Mouse (Mus musculus) megakaryocyte, adult 5-6 weeks (primary cell): ENCODE measurements around the gene Mat2a. TPM values are rescaled to one million over a fixed set of nuclear protein-coding genes. Genes with fewer than 3 reads are reported as not detected.

ENCODE experiments used
- ATAC-seq: 2 replicates; pipeline ENCODE4 v1.8.0; 2016; ENCODE audit warnings: mild to moderate bottlenecking, inconsistent platforms; ENCODE audit not compliant: poor library complexity, severe bottlenecking
- total RNA-seq, 2 experiments: library from RNA; stranded (forward) in 1 of 2; stranded (reverse) in 1 of 2; fragments of 153-499, 151-499 nt in 1 of 2; fragments of 221-1000, 200-1000 nt in 1 of 2; gene quantifications; 2 replicates each; pipeline versions ENCODE4 v1.2.3 to v1.2.4; 2015 to 2017

The Mat2a gene
- total RNA-seq, 2 experiments from 2014 or later: 95.4 to 183 TPM

- no peak for ATAC-seq
Observed at GRCm38 (mm10) chr6:72385258-72385657, 54.1 kb downstream of the Mat2a start.

GRCm38 (mm10) chr6:72383952-72384351 is 55.4 kb downstream of the Mat2a start:
- ATAC-seq: no peak

- no peak for ATAC-seq
Observed at GRCm38 (mm10) chr6:72383142-72383820, 56.1 kb downstream of the Mat2a start.

Other genes starting within 250 kb of the Mat2a start
- 0.22 TPM in 1 of 2 replicates, not detected in the other for gene Atoh8, start 204.0 kb downstream of the Mat2a start, total RNA-seq (2015)
- 0.51 TPM in 1 of 2 replicates, not detected in the other for gene Atoh8, start 204.0 kb downstream of the Mat2a start, total RNA-seq (2017)
- gene Sftpb, start 134.9 kb downstream of the Mat2a start, total RNA-seq (2015): 0.60 TPM in 1 of 2 replicates, not detected in the other
- gene Sftpb, start 134.9 kb downstream of the Mat2a start, total RNA-seq (2017): not detected in 2 replicates
- 36.8 and 42.1 TPM in 2 replicates for gene Usp39, start 94.4 kb downstream of the Mat2a start, total RNA-seq (2015)
- gene Usp39, start 94.4 kb downstream of the Mat2a start, total RNA-seq (2017): 71.7 and 77.1 TPM in 2 replicates
- 34.0 and 40.5 TPM in 2 replicates for gene 0610030E20Rik, start 92.2 kb downstream of the Mat2a start, total RNA-seq (2015)
- gene 0610030E20Rik, start 92.2 kb downstream of the Mat2a start, total RNA-seq (2017): 26.7 and 30.7 TPM in 2 replicates
- 0.20 and 2.3 TPM in 2 replicates for gene Tmem150a, start 84.1 kb downstream of the Mat2a start, total RNA-seq (2015)
- 0.26 and 0.45 TPM in 2 replicates for gene Tmem150a, start 84.1 kb downstream of the Mat2a start, total RNA-seq (2017)
- gene Rnf181, start 72.6 kb downstream of the Mat2a start, total RNA-seq (2015): 69.3 and 70.0 TPM in 2 replicates
- 49.5 and 52.1 TPM in 2 replicates for gene Rnf181, start 72.6 kb downstream of the Mat2a start, total RNA-seq (2017)
- gene Vamp5, start 59.1 kb downstream of the Mat2a start, total RNA-seq (2015): 15.4 and 20.0 TPM in 2 replicates
- 6.5 and 12.4 TPM in 2 replicates for gene Vamp5, start 59.1 kb downstream of the Mat2a start, total RNA-seq (2017)
- 219 and 236 TPM in 2 replicates for gene Vamp8, start 48.9 kb downstream of the Mat2a start, total RNA-seq (2015)
- 199 and 241 TPM in 2 replicates for gene Vamp8, start 48.9 kb downstream of the Mat2a start, total RNA-seq (2017)
- 5.6 and 7.8 TPM in 2 replicates for gene Ggcx, start 25.2 kb downstream of the Mat2a start, total RNA-seq (2015)
- gene Ggcx, start 25.2 kb downstream of the Mat2a start, total RNA-seq (2017): 6.0 and 8.3 TPM in 2 replicates
- 0.25 TPM in 1 of 2 replicates, not detected in the other for gene Sh2d6, start 82.1 kb upstream of the Mat2a start, total RNA-seq (2015)
- 0.18 TPM in 1 of 2 replicates, not detected in the other for gene Sh2d6, start 82.1 kb upstream of the Mat2a start, total RNA-seq (2017)
- gene Capg, start 104.8 kb upstream of the Mat2a start, total RNA-seq (2015): 164 and 167 TPM in 2 replicates
- gene Capg, start 104.8 kb upstream of the Mat2a start, total RNA-seq (2017): 341 and 407 TPM in 2 replicates
- 6.4 and 7.0 TPM in 2 replicates for gene Elmod3, start 158.9 kb upstream of the Mat2a start, total RNA-seq (2015)
- gene Elmod3, start 158.9 kb upstream of the Mat2a start, total RNA-seq (2017): 8.6 and 10.2 TPM in 2 replicates
- gene Retsat, start 158.9 kb upstream of the Mat2a start, total RNA-seq (2015): 2.2 and 5.2 TPM in 2 replicates
- gene Retsat, start 158.9 kb upstream of the Mat2a start, total RNA-seq (2017): 3.8 and 7.2 TPM in 2 replicates
- 50.5 and 53.2 TPM in 2 replicates for gene Tgoln1, start 177.4 kb upstream of the Mat2a start, total RNA-seq (2015)
- 59.1 and 59.6 TPM in 2 replicates for gene Tgoln1, start 177.4 kb upstream of the Mat2a start, total RNA-seq (2017)